Mouse (Mus musculus) MEL-GATA-1-ER (cell line): ENCODE results near the gene Tgm4.
A peak's percentile ranks its signal among the peaks of the same experiment; 100 is the strongest.

Experiments
- DNase-seq: peaks from one replicate; pipeline ENCODE4 v3.0.0-alpha.2; 2012; ENCODE audit warnings: low read depth; ENCODE audit errors: extremely low read depth

Gene Tgm4

GRCm38 (mm10) chr9:123034426-123034825, at the start of gene Tgm4:
TSS of gene Tgm4 (plus strand) at chr9:123034726.
- DNase-seq: no peak

GRCm38 (mm10) chr9:122998406-122999192, 35.9 kb upstream of the Tgm4 start:
- no peak for DNase-seq

GRCm38 (mm10) chr9:122999193-122999586, 35.3 kb upstream of the Tgm4 start:
- DNase-seq: no peak

- DNase-seq: no peak
Observed at GRCm38 (mm10) chr9:123004718-123005117, 29.8 kb upstream of the Tgm4 start.

- no peak for DNase-seq
Observed at GRCm38 (mm10) chr9:123006071-123006470, 28.5 kb upstream of the Tgm4 start.

- DNase-seq: peak; percentile 78
Observed at GRCm38 (mm10) chr9:123020995-123021631, 13.4 kb upstream of the Tgm4 start, which contains the start of gene Tmem42. TSS of gene Tmem42 (plus strand) at chr9:123021326.

- DNase-seq: peak; percentile 19
Observed at GRCm38 (mm10) chr9:123021636-123022379, 12.7 kb upstream of the Tgm4 start.

- no peak for DNase-seq
Observed at GRCm38 (mm10) chr9:123024201-123024600, 10.3 kb upstream of the Tgm4 start.

- no peak for DNase-seq
Observed at GRCm38 (mm10) chr9:123031496-123032246, 2.9 kb upstream of the Tgm4 start.

- DNase-seq: peak; percentile 25
Observed at GRCm38 (mm10) chr9:123047665-123048064, 13.1 kb downstream of the Tgm4 start.

- DNase-seq: peak; percentile 86
Observed at GRCm38 (mm10) chr9:123058724-123059292, 24.3 kb downstream of the Tgm4 start.

GRCm38 (mm10) chr9:123060172-123060571, 25.6 kb downstream of the Tgm4 start:
- DNase-seq: no peak

GRCm38 (mm10) chr9:123079149-123079548, 44.6 kb downstream of the Tgm4 start:
- DNase-seq: no peak

- DNase-seq: no peak
Observed at GRCm38 (mm10) chr9:123080355-123080754, 45.8 kb downstream of the Tgm4 start.

- no peak for DNase-seq
Observed at GRCm38 (mm10) chr9:123080796-123081195, 46.3 kb downstream of the Tgm4 start.

GRCm38 (mm10) chr9:123085373-123085772, 50.8 kb downstream of the Tgm4 start:
- DNase-seq: no peak

- DNase-seq: peak; percentile 52
Observed at GRCm38 (mm10) chr9:123087558-123087957, 53.0 kb downstream of the Tgm4 start.

- DNase-seq: no peak
Observed at GRCm38 (mm10) chr9:123090844-123091243, 56.3 kb downstream of the Tgm4 start.

GRCm38 (mm10) chr9:123099631-123100455, 65.3 kb downstream of the Tgm4 start:
- DNase-seq: no peak

GRCm38 (mm10) chr9:123103425-123103824, 68.9 kb downstream of the Tgm4 start:
- no peak for DNase-seq
